ENCODE assay signal across 8 mouse cellular contexts in genomic region chr15:86185689-86186569, GRCm38 (mm10). TPM values are rescaled to one million over a fixed set of nuclear protein-coding genes. Genes with fewer than 3 reads are reported as not detected.
DNase-seq lines count a peak whose midpoint lies in the region; ATAC-seq and TF ChIP-seq lines count a peak whose summit lies in the region.

TSS of gene Cerk (minus strand) at chr15:86186141.

- 3% methylated on average over 37 of the region's 43 CpGs for WGBS in hindbrain, postnatal 0 days

- peak; percentile 65 for TF ChIP-seq CTCF in hindbrain, postnatal 0 days (IDR thresholded peaks at IDR 0.05; ENCODE audit: low read depth)

- H3K27me3 ChIP-seq in hindbrain, postnatal 0 days (ENCODE audit: insufficient read depth, low read length), result no peaks in the 10 kb centered on the region

- no peaks in the 10 kb centered on the region for H3K36me3 ChIP-seq in hindbrain, postnatal 0 days (ENCODE audit: insufficient read depth, low read length)

- peak within 1 kb of the TSS; percentile 91 for H3K27ac ChIP-seq in hindbrain, postnatal 0 days

- peaks cover 32% of the 10 kb centered on the region for H3K4me1 ChIP-seq in hindbrain, postnatal 0 days (ENCODE audit: insufficient read depth, low read length)

- DNase-seq in ZHBTc4 (ENCODE audit: low read depth, low spot score), result peak; percentile 86
- peak; percentile 81 to 86 for DNase-seq in cerebellum, postnatal 36 days
- peak; percentile 71 for DNase-seq in gastrocnemius, postnatal 10 days
- DNase-seq in hindbrain, postnatal 0 days (ENCODE audit: low spot score), result peak; percentile 82
- peak; percentile 74 to 75 for DNase-seq in left cerebral cortex, adult 8-10 months (ENCODE audit: low spot score in 2 of 2)
- DNase-seq in right cerebral cortex, postnatal 25 days, result peak; percentile 88

- no peaks in the 10 kb centered on the region for H3K9me3 ChIP-seq in hindbrain, postnatal 0 days (ENCODE audit: low read length)

- ATAC-seq in hindbrain, postnatal 0 days, result peak; percentile 79
- ATAC-seq in megakaryocyte, adult 5-6 weeks (ENCODE audit: poor library complexity, severe bottlenecking), result peak; percentile 64
- ATAC-seq in erythroid progenitor cell, adult 5-6 weeks (replicated peaks; ENCODE audit: low FRiP score, poor library complexity, severe bottlenecking), result no peak

- peak within 1 kb of the TSS; percentile 61 for H3K4me3 ChIP-seq in hindbrain, postnatal 0 days (ENCODE audit: low read length)

- peak within 1 kb of the TSS; percentile 60 for H3K4me2 ChIP-seq in hindbrain, postnatal 0 days (ENCODE audit: low read depth, low read length)

- peak within 1 kb of the TSS; percentile 84 for H3K9ac ChIP-seq in hindbrain, postnatal 0 days (replicated peaks; ENCODE audit: low read length)

RNA-seq across cellular contexts. Expression of gene Cerk, which starts in this region (rescaled TPM):
- 1 to 10 TPM; 8.0 to 9.5 TPM for total RNA-seq in gastrocnemius, postnatal 10 days (2021)
- 46.3 and 52.1 TPM in 2 replicates for total RNA-seq in hindbrain, postnatal 0 days (2014; rRNA removed)
- 23.4 and 23.6 TPM in 2 replicates for polyA plus RNA-seq in hindbrain, postnatal 0 days (2015; fragmentation: Nextera tagmentation; extraction: Ambion mirVana)
- 10 to 100 TPM; 56.7 to 58.0 (median 57.1) TPM for total RNA-seq in left cerebral cortex, adult 8-10 months (2022)
- 22.7 and 24.4 TPM in 2 replicates for total RNA-seq in megakaryocyte, adult 5-6 weeks (2015)
- total RNA-seq in megakaryocyte, adult 5-6 weeks (2017), result 35.4 and 41.2 TPM in 2 replicates
- 7.9 and 10.1 TPM in 2 replicates for total RNA-seq in erythroid progenitor cell, adult 5-6 weeks (2015; ENCODE audit: low replicate concordance)
- 5.5 and 10.0 TPM in 2 replicates for total RNA-seq in erythroid progenitor cell, adult 5-6 weeks (2017; ENCODE audit: low replicate concordance)
